Mouse (Mus musculus): ENCODE measurements around the gene Nhsl1. TPM values are rescaled to one million over a fixed set of nuclear protein-coding genes. Genes with fewer than 3 reads are reported as not detected.

Nhsl1 gene
- polyA plus RNA-seq, 1 experiment from 2014 or later = 1.9 TPM

DNA sequence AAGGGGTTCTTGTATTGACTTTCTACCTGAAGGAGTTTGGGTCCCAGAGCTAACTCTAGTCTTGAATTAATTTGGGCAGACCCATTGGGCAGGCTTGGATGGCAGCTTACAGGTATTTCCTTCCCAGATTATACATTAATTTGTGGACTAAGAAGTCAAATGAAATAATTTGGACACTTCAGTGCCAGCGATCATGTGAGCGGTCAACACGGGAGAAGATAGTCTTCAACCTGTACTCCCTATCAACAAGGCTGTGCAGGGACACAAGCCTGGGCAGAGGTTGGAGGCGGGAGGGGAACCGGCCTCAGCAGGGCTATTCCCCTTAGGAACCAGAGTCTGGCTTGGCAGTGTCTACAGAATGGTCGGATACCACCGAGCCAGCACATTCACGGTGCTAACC, 49.3 kb downstream of the Nhsl1 start:
- Histone ChIP-seq H3K4me3 (ENCODE audit: low read depth, low read length) (no peak overlapping the region), H3K27ac (ENCODE audit: low read length) (no peak overlapping the region), H3K4me1 (ENCODE audit: insufficient read depth, low read depth, low read length) (no peaks in the 10 kb centered on the region), H3K4me2 (replicated peaks; ENCODE audit: low read depth, low read length) (no peak overlapping the region), H3K36me3 (ENCODE audit: insufficient read depth, low read length) (no peaks in the 10 kb centered on the region), H3K9ac (replicated peaks; ENCODE audit: low read depth) (no peak overlapping the region), H3K9me3 (ENCODE audit: low read length) (no peaks in the 10 kb centered on the region), H3K27me3 (replicated peaks; ENCODE audit: insufficient read depth, low read length) (no peaks in the 10 kb centered on the region)
- ATAC-seq (no peak), DNase-seq (ENCODE audit: low spot score) (no peak)
- TF ChIP-seq EP300 (IDR thresholded peaks at IDR 0.05) = no peak
- WGBS = 86% methylated on average over 8 of the region's 8 CpGs

DNA sequence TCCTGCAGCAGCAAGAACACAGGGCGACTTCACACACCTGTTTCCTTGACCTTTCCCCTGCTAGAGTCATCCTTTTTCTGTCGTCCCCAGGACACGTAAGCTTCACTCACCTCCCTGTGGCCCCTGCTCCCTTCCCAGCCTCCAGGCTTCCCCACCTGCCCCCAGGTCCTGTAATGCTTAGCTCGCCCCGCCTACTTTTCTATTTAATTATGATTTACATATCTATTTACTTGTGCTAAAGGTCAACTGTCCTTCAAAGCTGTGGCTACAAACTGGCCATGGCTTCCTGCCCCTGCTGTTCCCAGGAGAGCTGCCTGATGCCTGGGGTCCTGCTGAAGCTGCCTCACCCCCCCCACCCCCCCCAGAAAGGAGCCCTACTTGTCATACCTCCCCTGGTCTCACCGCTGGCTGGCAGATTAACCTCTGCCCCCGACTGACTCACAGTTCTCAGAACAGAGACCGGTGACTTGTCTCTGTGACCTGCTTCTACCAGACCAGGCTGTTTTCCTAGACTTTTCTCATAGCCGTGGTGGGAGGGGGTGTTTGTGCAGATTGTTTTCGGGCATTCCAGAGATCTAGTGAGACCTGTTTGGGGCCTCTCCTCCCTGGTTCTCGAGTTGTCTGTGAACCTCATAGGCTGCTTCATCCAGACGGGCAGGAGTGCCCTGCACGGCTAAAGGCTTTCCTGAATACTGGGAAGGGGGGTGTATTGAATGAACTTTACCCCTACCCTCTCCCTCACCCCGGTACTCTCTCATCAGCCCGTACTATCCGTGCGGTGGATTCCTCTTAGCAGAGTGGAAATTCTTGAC, 51.9 kb downstream of the Nhsl1 start:
- Histone ChIP-seq H3K4me1 (ENCODE audit: insufficient read depth, low read depth, low read length) (no peaks in the 10 kb centered on the region), H3K4me2 (replicated peaks; ENCODE audit: low read depth, low read length) (peak overlapping the region; percentile 17; the same call in 1 of the 2 replicates), H3K27ac (ENCODE audit: low read length) (no peak overlapping the region), H3K27me3 (replicated peaks; ENCODE audit: insufficient read depth, low read length) (no peaks in the 10 kb centered on the region), H3K9me3 (ENCODE audit: low read length) (no peaks in the 10 kb centered on the region), H3K9ac (replicated peaks; ENCODE audit: low read depth) (no peak overlapping the region), H3K4me3 (ENCODE audit: low read depth, low read length) (no peak overlapping the region), H3K36me3 (ENCODE audit: insufficient read depth, low read length) (no peaks in the 10 kb centered on the region)
- DNase-seq (ENCODE audit: low spot score) (peak; percentile 28), ATAC-seq (peak; percentile 52)
- WGBS = 31% methylated on average over 17 of the region's 17 CpGs
- TF ChIP-seq EP300 (IDR thresholded peaks at IDR 0.05) = no peak

GRCm38 (mm10) chr10:18371866-18372265, 53.1 kb downstream of the Nhsl1 start:
- DNase-seq (ENCODE audit: low spot score) = no peak
- Histone ChIP-seq H3K36me3 (ENCODE audit: insufficient read depth, low read length) (no peaks in the 10 kb centered on the region), H3K4me1 (ENCODE audit: insufficient read depth, low read depth, low read length) (no peaks in the 10 kb centered on the region), H3K9me3 (ENCODE audit: low read length) (no peaks in the 10 kb centered on the region), H3K9ac (replicated peaks; ENCODE audit: low read depth) (no peak overlapping the region), H3K27me3 (replicated peaks; ENCODE audit: insufficient read depth, low read length) (no peaks in the 10 kb centered on the region), H3K4me3 (ENCODE audit: low read depth, low read length) (no peak overlapping the region), H3K4me2 (replicated peaks; ENCODE audit: low read depth, low read length) (no peak overlapping the region; the same call in 1 of the 2 replicates), H3K27ac (ENCODE audit: low read length) (no peak overlapping the region)
- ATAC-seq = no peak
- 60% methylated on average over 13 of the region's 13 CpGs for WGBS
- TF ChIP-seq CTCF (IDR thresholded peaks at IDR 0.05) = no peak
- no peak for TF ChIP-seq EP300 (IDR thresholded peaks at IDR 0.05)

DNA sequence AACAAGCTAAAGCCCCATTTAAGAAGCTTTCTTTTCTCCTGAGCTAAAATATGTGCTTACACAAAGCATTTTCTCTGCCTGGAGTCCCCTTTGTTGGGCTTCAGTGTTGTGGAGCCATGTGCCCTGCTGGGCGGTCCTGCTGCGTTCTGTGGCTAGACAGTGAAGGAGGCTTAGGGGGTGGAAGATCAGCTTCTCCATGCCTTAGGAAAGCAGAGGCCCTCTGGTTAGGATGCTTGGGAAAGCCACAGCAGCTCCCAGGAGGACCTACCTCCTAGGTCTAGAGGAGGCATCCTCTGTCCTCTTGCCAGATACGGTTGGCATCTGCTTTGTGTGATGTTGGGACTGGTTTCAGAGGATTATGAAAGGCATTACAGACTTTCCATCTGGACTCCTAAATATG, 56.5 kb downstream of the Nhsl1 start:
- H3K4me1 ChIP-seq (ENCODE audit: insufficient read depth, low read depth, low read length) = no peaks in the 10 kb centered on the region
- H3K9ac ChIP-seq (replicated peaks; ENCODE audit: low read depth) = no peak overlapping the region
- TF ChIP-seq EP300 (IDR thresholded peaks at IDR 0.05) (no peak), CTCF (IDR thresholded peaks at IDR 0.05) (no peak)
- H3K4me2 ChIP-seq (replicated peaks; ENCODE audit: low read depth, low read length) = no peak overlapping the region
- no peak overlapping the region for H3K27ac ChIP-seq (ENCODE audit: low read length)
- WGBS = 77% methylated on average over 3 of the region's 3 CpGs
- DNase-seq (ENCODE audit: low spot score) = no peak
- H3K9me3 ChIP-seq (ENCODE audit: low read length) = no peaks in the 10 kb centered on the region
- ATAC-seq = no peak
- H3K27me3 ChIP-seq (replicated peaks; ENCODE audit: insufficient read depth, low read length) = no peaks in the 10 kb centered on the region
- no peak overlapping the region for H3K4me3 ChIP-seq (ENCODE audit: low read depth, low read length)
- no peaks in the 10 kb centered on the region for H3K36me3 ChIP-seq (ENCODE audit: insufficient read depth, low read length)

DNA sequence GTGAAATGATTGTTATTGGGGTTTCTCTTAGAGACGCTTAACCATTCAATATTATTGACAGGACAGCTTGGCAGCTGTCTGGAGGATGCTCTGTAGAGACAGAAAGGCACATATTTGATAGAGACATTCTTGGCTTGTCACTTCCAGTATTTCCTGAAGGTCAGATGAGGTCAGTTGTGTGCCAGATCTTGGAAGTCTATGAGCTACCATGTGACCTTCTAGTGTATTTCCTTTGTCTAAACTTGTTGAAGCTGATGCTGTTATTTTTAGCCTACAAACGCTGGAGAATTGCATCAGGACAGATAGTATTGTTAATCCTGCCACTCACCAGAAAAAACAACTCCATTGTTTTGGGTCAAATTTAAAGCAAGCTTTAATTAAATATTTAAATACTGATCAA, 66.0 kb downstream of the Nhsl1 start:
- H3K9ac ChIP-seq (replicated peaks; ENCODE audit: low read depth) = no peak overlapping the region
- 48% methylated on average over 2 of the region's 2 CpGs for WGBS
- no peaks in the 10 kb centered on the region for H3K36me3 ChIP-seq (ENCODE audit: insufficient read depth, low read length)
- no peak for TF ChIP-seq EP300 (IDR thresholded peaks at IDR 0.05)
- no peak overlapping the region for H3K4me2 ChIP-seq (replicated peaks; ENCODE audit: low read depth, low read length)
- H3K27me3 ChIP-seq (replicated peaks; ENCODE audit: insufficient read depth, low read length) = no peaks in the 10 kb centered on the region
- no peak for DNase-seq (ENCODE audit: low spot score)
- peak; percentile 38 for ATAC-seq
- no peaks in the 10 kb centered on the region for H3K4me1 ChIP-seq (ENCODE audit: insufficient read depth, low read depth, low read length)
- H3K9me3 ChIP-seq (ENCODE audit: low read length) = no peaks in the 10 kb centered on the region
- H3K4me3 ChIP-seq (ENCODE audit: low read depth, low read length) = no peak overlapping the region
- no peak overlapping the region for H3K27ac ChIP-seq (ENCODE audit: low read length)

DNA sequence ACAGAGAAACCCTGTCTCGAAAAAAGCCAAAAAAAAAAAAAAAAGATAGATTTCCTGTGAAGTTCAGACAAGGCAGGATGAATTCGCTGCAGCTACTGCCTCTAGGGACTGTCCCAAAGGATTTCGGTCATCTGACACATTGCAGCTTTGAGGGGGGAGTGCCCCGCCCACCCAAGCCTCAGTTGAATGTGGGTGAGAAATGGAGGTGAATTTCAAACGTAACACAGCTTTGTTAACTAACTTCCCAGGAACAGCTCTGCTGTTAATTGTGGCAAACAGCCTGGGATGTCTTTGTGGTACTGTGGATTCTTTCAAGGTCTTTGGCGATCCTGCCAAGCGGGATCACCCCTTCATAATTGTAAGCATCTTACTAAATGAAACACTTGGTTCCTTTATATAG, 67.4 kb downstream of the Nhsl1 start:
- DNase-seq (ENCODE audit: low spot score) (no peak), ATAC-seq (no peak)
- Histone ChIP-seq H3K4me2 (replicated peaks; ENCODE audit: low read depth, low read length) (no peak overlapping the region), H3K4me3 (ENCODE audit: low read depth, low read length) (no peak overlapping the region), H3K36me3 (ENCODE audit: insufficient read depth, low read length) (no peaks in the 10 kb centered on the region), H3K9ac (replicated peaks; ENCODE audit: low read depth) (no peak overlapping the region), H3K27me3 (replicated peaks; ENCODE audit: insufficient read depth, low read length) (no peaks in the 10 kb centered on the region), H3K9me3 (ENCODE audit: low read length) (no peaks in the 10 kb centered on the region), H3K27ac (ENCODE audit: low read length) (no peak overlapping the region), H3K4me1 (ENCODE audit: insufficient read depth, low read depth, low read length) (no peaks in the 10 kb centered on the region)
- WGBS = 53% methylated on average over 7 of the region's 7 CpGs
- no peak for TF ChIP-seq EP300 (IDR thresholded peaks at IDR 0.05)
- TF ChIP-seq CTCF (IDR thresholded peaks at IDR 0.05) = no peak
